Mouse (Mus musculus): ENCODE measurements around the gene Krt20. TPM values are rescaled to one million over a fixed set of nuclear protein-coding genes. Genes with fewer than 3 reads are reported as not detected.
A peak's percentile ranks its signal among the peaks of the same experiment; 100 is the strongest.

Gene Krt20
- polyA plus RNA-seq (2012; ENCODE audit: insufficient read depth, insufficient read length, missing spikeins) = not detected in 2 replicates

GRCm38 (mm10) chr11:99437972-99438371 is at the start of gene Krt20:
Gene Krt20 (minus strand): TSS chr11:99438150.
- no peak within 1 kb of the TSS for H3K4me3 ChIP-seq (ENCODE audit: insufficient read depth, low read length)
- H3K4me1 ChIP-seq (ENCODE audit: control insufficient read depth, insufficient read depth, low read length) = no peaks in the 10 kb centered on the region
- no peak within 1 kb of the TSS for H3K27ac ChIP-seq (ENCODE audit: insufficient read depth, low read depth, low read length)
- TF ChIP-seq CTCF (IDR thresholded peaks at IDR 0.05; ENCODE audit: low read depth, low read length) (no peak), POLR2A (IDR thresholded peaks at IDR 0.05; ENCODE audit: borderline replicate concordance, low read depth, low read length) (no peak)

GRCm38 (mm10) chr11:99474981-99475380 is 37.0 kb upstream of the Krt20 start:
- H3K27ac ChIP-seq (ENCODE audit: insufficient read depth, low read depth, low read length) = no peak overlapping the region
- TF ChIP-seq POLR2A (IDR thresholded peaks at IDR 0.05; ENCODE audit: borderline replicate concordance, low read depth, low read length) (no peak), CTCF (IDR thresholded peaks at IDR 0.05; ENCODE audit: low read depth, low read length) (no peak)
- no peak overlapping the region for H3K4me3 ChIP-seq (ENCODE audit: insufficient read depth, low read length)
- no peaks in the 10 kb centered on the region for H3K4me1 ChIP-seq (ENCODE audit: control insufficient read depth, insufficient read depth, low read length)

GRCm38 (mm10) chr11:99473433-99473832 is 35.5 kb upstream of the Krt20 start:
- Histone ChIP-seq H3K4me3 (ENCODE audit: insufficient read depth, low read length) (no peak overlapping the region), H3K4me1 (ENCODE audit: control insufficient read depth, insufficient read depth, low read length) (no peaks in the 10 kb centered on the region), H3K27ac (ENCODE audit: insufficient read depth, low read depth, low read length) (no peak overlapping the region)
- TF ChIP-seq CTCF (IDR thresholded peaks at IDR 0.05; ENCODE audit: low read depth, low read length) (no peak), POLR2A (IDR thresholded peaks at IDR 0.05; ENCODE audit: borderline replicate concordance, low read depth, low read length) (no peak)

GRCm38 (mm10) chr11:99472405-99472804 is 34.5 kb upstream of the Krt20 start:
- H3K4me1 ChIP-seq (ENCODE audit: control insufficient read depth, insufficient read depth, low read length) = no peaks in the 10 kb centered on the region
- H3K27ac ChIP-seq (ENCODE audit: insufficient read depth, low read depth, low read length) = no peak overlapping the region
- H3K4me3 ChIP-seq (ENCODE audit: insufficient read depth, low read length) = no peak overlapping the region
- TF ChIP-seq CTCF (IDR thresholded peaks at IDR 0.05; ENCODE audit: low read depth, low read length) (no peak), POLR2A (IDR thresholded peaks at IDR 0.05; ENCODE audit: borderline replicate concordance, low read depth, low read length) (no peak)

GRCm38 (mm10) chr11:99471946-99472345 is 34.0 kb upstream of the Krt20 start:
- Histone ChIP-seq H3K4me3 (ENCODE audit: insufficient read depth, low read length) (no peak overlapping the region), H3K27ac (ENCODE audit: insufficient read depth, low read depth, low read length) (no peak overlapping the region), H3K4me1 (ENCODE audit: control insufficient read depth, insufficient read depth, low read length) (no peaks in the 10 kb centered on the region)
- TF ChIP-seq POLR2A (IDR thresholded peaks at IDR 0.05; ENCODE audit: borderline replicate concordance, low read depth, low read length) (no peak), CTCF (IDR thresholded peaks at IDR 0.05; ENCODE audit: low read depth, low read length) (no peak)

- Histone ChIP-seq H3K4me3 (ENCODE audit: insufficient read depth, low read length) (no peak overlapping the region), H3K4me1 (ENCODE audit: control insufficient read depth, insufficient read depth, low read length) (no peaks in the 10 kb centered on the region), H3K27ac (ENCODE audit: insufficient read depth, low read depth, low read length) (no peak overlapping the region)
- TF ChIP-seq CTCF (IDR thresholded peaks at IDR 0.05; ENCODE audit: low read depth, low read length) (no peak), POLR2A (IDR thresholded peaks at IDR 0.05; ENCODE audit: borderline replicate concordance, low read depth, low read length) (no peak)
These were observed 31.3 kb upstream of the Krt20 start for GRCm38 (mm10) chr11:99469228-99469627.

GRCm38 (mm10) chr11:99468566-99468965 is 30.6 kb upstream of the Krt20 start:
- Histone ChIP-seq H3K4me3 (ENCODE audit: insufficient read depth, low read length) (no peak overlapping the region), H3K4me1 (ENCODE audit: control insufficient read depth, insufficient read depth, low read length) (no peaks in the 10 kb centered on the region), H3K27ac (ENCODE audit: insufficient read depth, low read depth, low read length) (no peak overlapping the region)
- TF ChIP-seq POLR2A (IDR thresholded peaks at IDR 0.05; ENCODE audit: borderline replicate concordance, low read depth, low read length) (no peak), CTCF (IDR thresholded peaks at IDR 0.05; ENCODE audit: low read depth, low read length) (no peak)

- Histone ChIP-seq H3K4me3 (ENCODE audit: insufficient read depth, low read length) (no peak overlapping the region), H3K4me1 (ENCODE audit: control insufficient read depth, insufficient read depth, low read length) (no peaks in the 10 kb centered on the region), H3K27ac (ENCODE audit: insufficient read depth, low read depth, low read length) (no peak overlapping the region)
- TF ChIP-seq CTCF (IDR thresholded peaks at IDR 0.05; ENCODE audit: low read depth, low read length) (no peak), POLR2A (IDR thresholded peaks at IDR 0.05; ENCODE audit: borderline replicate concordance, low read depth, low read length) (no peak)
These were observed 28.4 kb upstream of the Krt20 start for GRCm38 (mm10) chr11:99466316-99466715.

GRCm38 (mm10) chr11:99464836-99465235 is 26.9 kb upstream of the Krt20 start:
- H3K4me1 ChIP-seq (ENCODE audit: control insufficient read depth, insufficient read depth, low read length) = no peaks in the 10 kb centered on the region
- H3K27ac ChIP-seq (ENCODE audit: insufficient read depth, low read depth, low read length) = no peak overlapping the region
- H3K4me3 ChIP-seq (ENCODE audit: insufficient read depth, low read length) = no peak overlapping the region
- no peak for TF ChIP-seq POLR2A (IDR thresholded peaks at IDR 0.05; ENCODE audit: borderline replicate concordance, low read depth, low read length)
- peak; percentile 55 for TF ChIP-seq CTCF (IDR thresholded peaks at IDR 0.05; ENCODE audit: low read depth, low read length)

GRCm38 (mm10) chr11:99463155-99463554 is 25.2 kb upstream of the Krt20 start:
- TF ChIP-seq CTCF (IDR thresholded peaks at IDR 0.05; ENCODE audit: low read depth, low read length) (peak; percentile 80), POLR2A (IDR thresholded peaks at IDR 0.05; ENCODE audit: borderline replicate concordance, low read depth, low read length) (no peak)
- H3K27ac ChIP-seq (ENCODE audit: insufficient read depth, low read depth, low read length) = no peak overlapping the region
- no peaks in the 10 kb centered on the region for H3K4me1 ChIP-seq (ENCODE audit: control insufficient read depth, insufficient read depth, low read length)
- H3K4me3 ChIP-seq (ENCODE audit: insufficient read depth, low read length) = no peak overlapping the region

GRCm38 (mm10) chr11:99461736-99462135 is 23.8 kb upstream of the Krt20 start:
- TF ChIP-seq POLR2A (IDR thresholded peaks at IDR 0.05; ENCODE audit: borderline replicate concordance, low read depth, low read length) (no peak), CTCF (IDR thresholded peaks at IDR 0.05; ENCODE audit: low read depth, low read length) (no peak)
- no peak overlapping the region for H3K27ac ChIP-seq (ENCODE audit: insufficient read depth, low read depth, low read length)

More at GRCm38 (mm10) chr11:99461736-99462135, 23.8 kb upstream of the Krt20 start:
- Histone ChIP-seq H3K4me3 (ENCODE audit: insufficient read depth, low read length) (no peak overlapping the region), H3K4me1 (ENCODE audit: control insufficient read depth, insufficient read depth, low read length) (no peaks in the 10 kb centered on the region)
